Mouse (Mus musculus) embryo, embryonic 11 days (tissue): ENCODE measurements around the gene Itgb3.
A peak's percentile ranks its signal among the peaks of the same experiment; 100 is the strongest.

ENCODE experiments used
- DNase-seq: peaks from one replicate; pipeline ENCODE4 v3.0.0-alpha.2; 2015

Itgb3 gene

GRCm38 (mm10) chr11:104582630-104583364 is 25.0 kb upstream of the Itgb3 start:
- no peak for DNase-seq

- no peak for DNase-seq
Measured at GRCm38 (mm10) chr11:104585495-104585894, 22.3 kb upstream of the Itgb3 start.

GRCm38 (mm10) chr11:104587904-104588303 is 19.9 kb upstream of the Itgb3 start:
- DNase-seq = no peak

GRCm38 (mm10) chr11:104588513-104588912 is 19.3 kb upstream of the Itgb3 start:
- DNase-seq = no peak

GRCm38 (mm10) chr11:104589570-104589969 is 18.2 kb upstream of the Itgb3 start:
- DNase-seq = no peak

- peak; percentile 88 for DNase-seq
Measured at GRCm38 (mm10) chr11:104590148-104590547, 17.7 kb upstream of the Itgb3 start.

GRCm38 (mm10) chr11:104592066-104592835 is 15.5 kb upstream of the Itgb3 start:
- no peak for DNase-seq

GRCm38 (mm10) chr11:104596365-104596764 is 11.4 kb upstream of the Itgb3 start:
- no peak for DNase-seq

- no peak for DNase-seq
Measured at GRCm38 (mm10) chr11:104599265-104599945, 8.4 kb upstream of the Itgb3 start.

- DNase-seq = no peak
Measured at GRCm38 (mm10) chr11:104600675-104601074, 7.1 kb upstream of the Itgb3 start.

- DNase-seq = no peak
Measured at GRCm38 (mm10) chr11:104604192-104604591, 3.6 kb upstream of the Itgb3 start.

GRCm38 (mm10) chr11:104608249-104608920 is 585 bp downstream of the Itgb3 start:
- no peak for DNase-seq

GRCm38 (mm10) chr11:104609033-104609684 is 1.4 kb downstream of the Itgb3 start:
- DNase-seq = no peak

GRCm38 (mm10) chr11:104609733-104610132 is 1.9 kb downstream of the Itgb3 start:
- DNase-seq = no peak

GRCm38 (mm10) chr11:104611579-104612151 is 3.9 kb downstream of the Itgb3 start:
- no peak for DNase-seq

GRCm38 (mm10) chr11:104613551-104613950 is 5.8 kb downstream of the Itgb3 start:
- no peak for DNase-seq

- DNase-seq = no peak
Measured at GRCm38 (mm10) chr11:104614130-104614529, 6.3 kb downstream of the Itgb3 start.

GRCm38 (mm10) chr11:104616182-104616581 is 8.4 kb downstream of the Itgb3 start:
- DNase-seq = no peak

- no peak for DNase-seq
Measured at GRCm38 (mm10) chr11:104618638-104619076, 10.9 kb downstream of the Itgb3 start.

GRCm38 (mm10) chr11:104619084-104620022 is 11.6 kb downstream of the Itgb3 start:
- DNase-seq = peak; percentile 44
